Mouse (Mus musculus) kidney, adult 2 months (tissue): ENCODE results near the gene Spryd3.

ENCODE experiments used
- CTCF ChIP-seq: fragments of 200-500 bp; conservative IDR thresholded peaks from 2 replicates; pipeline ENCODE4 v1.5.1; 2011; ENCODE audit warnings: low read depth, mild to moderate bottlenecking, control low read depth, low read length, moderate library complexity, mixed read lengths; ENCODE audit not compliant: insufficient read depth, insufficient read length
- POLR2A ChIP-seq: fragments of 200-500 bp; IDR thresholded peaks from one replicate; pipeline ENCODE4 v1.6.1; 2011; ENCODE audit warnings: low read depth, low read length, control low read depth

- TF ChIP-seq CTCF: no peak
- peak; percentile 52 for TF ChIP-seq POLR2A
Measured at GRCm38 (mm10) chr15:102102548-102103121, 33.4 kb downstream of the Spryd3 start.
